Mouse (Mus musculus): ENCODE data around the gene Cd63.

GRCm38 (mm10) chr10:128890383-128891295, 10.2 kb upstream of the Cd63 start:
- TF ChIP-seq EP300 (IDR thresholded peaks at IDR 0.05; ENCODE audit: low read depth) = no peak
- no peak for TF ChIP-seq CTCF (IDR thresholded peaks at IDR 0.05; ENCODE audit: low read depth)

Measured in liver, embryonic 14.5 days (tissue).